Mouse (Mus musculus) hindbrain, embryonic 11.5 days (tissue): ENCODE data around the gene Atp6v0c. TPM values are rescaled to one million over a fixed set of nuclear protein-coding genes. Genes with fewer than 3 reads are reported as not detected.

ENCODE experiments used
- ATAC-seq: fragments of 200-750 bp; cut with Nextera tagmentation; 2 replicates; pipeline ENCODE4 v1.8.0; 2017; ENCODE audit warnings: mild to moderate bottlenecking, moderate TSS enrichment, moderate library complexity; ENCODE audit not compliant: low FRiP score
- DNase-seq: peaks from one replicate; pipeline ENCODE4 v3.0.0-alpha.2; 2015; ENCODE audit warnings: low spot score
- H3K27ac ChIP-seq: fragments of 300-500 bp; sonication (generic); 2 replicates; pipeline ENCODE4 v1.5.1; 2014; ENCODE audit warnings: mild to moderate bottlenecking, low read depth, low read length
- H3K27me3 ChIP-seq: fragments of 300-500 bp; sonication (generic); 2 replicates; pipeline ENCODE4 v1.6.1; 2014; ENCODE audit warnings: mild to moderate bottlenecking, low read length, moderate library complexity, mixed read lengths; ENCODE audit not compliant: control insufficient read depth, insufficient read depth
- H3K36me3 ChIP-seq: fragments of 300-500 bp; sonication (generic); 2 replicates; pipeline ENCODE4 v1.6.1; 2014; ENCODE audit warnings: mild to moderate bottlenecking, low read length, moderate library complexity, mixed read lengths; ENCODE audit not compliant: control insufficient read depth, insufficient read depth
- H3K4me1 ChIP-seq: fragments of 300-500 bp; sonication (generic); replicated peaks from 2 replicates; pipeline ENCODE4 v1.6.1; 2014; ENCODE audit warnings: low read length, mixed read lengths; ENCODE audit not compliant: control insufficient read depth, insufficient read depth
- H3K4me2 ChIP-seq: fragments of 300-500 bp; sonication (generic); replicated peaks from 2 replicates; pipeline ENCODE4 v1.6.1; 2014; ENCODE audit warnings: mild to moderate bottlenecking, low read depth, low read length
- H3K4me3 ChIP-seq: fragments of 300-500 bp; sonication (generic); 2 replicates; pipeline ENCODE4 v1.5.1; 2014; ENCODE audit warnings: low read depth, low read length
- H3K9ac ChIP-seq: fragments of 300-500 bp; sonication (generic); 2 replicates; pipeline ENCODE4 v1.6.1; 2014; ENCODE audit warnings: low read depth, low read length
- H3K9me3 ChIP-seq: fragments of 300-500 bp; sonication (generic); 2 replicates; pipeline ENCODE4 v1.6.1; 2016; ENCODE audit warnings: low read length; ENCODE audit not compliant: control insufficient read depth
- WGBS: fragments of 180-500 bp; shearing (Covaris S2); extraction: QIAGEN DNeasy Blood & Tissue Kit; methylation state at CpG from one replicate; pipeline ENCODE4 v1.1.7; 2014; 5-methylcytosine and 5-hydroxymethylcytosine counted together
- polyA plus RNA-seq: library from polyadenylated mRNA; unstranded; fragments of >200 nt; fragmentation: Nextera tagmentation; extraction: Ambion mirVana; gene quantifications from 2 replicates; pipeline ENCODE4 v1.2.1, GENCODE M21; 2014

Gene Atp6v0c
- polyA plus RNA-seq, 1 experiment from 2014 or later: 499 TPM

- ATAC-seq (no peak), DNase-seq (no peak)
- Histone ChIP-seq H3K4me2 (no peak overlapping the region), H3K4me3 (no peak overlapping the region), H3K9me3 (no peaks in the 10 kb centered on the region), H3K27me3 (no peaks in the 10 kb centered on the region), H3K4me1 (no peaks in the 10 kb centered on the region), H3K9ac (no peak overlapping the region), H3K36me3 (no peaks in the 10 kb centered on the region), H3K27ac (no peak overlapping the region)
- 71% methylated on average over 3 of the region's 3 CpGs for WGBS
These were observed 42.7 kb downstream of the Atp6v0c start for GRCm38 (mm10) chr17:24126801-24127200.

GRCm38 (mm10) chr17:24119446-24119845 is 50.1 kb downstream of the Atp6v0c start:
- H3K27ac ChIP-seq: no peak overlapping the region
- 88% methylated on average over 3 of the region's 3 CpGs for WGBS
- H3K9me3 ChIP-seq: no peaks in the 10 kb centered on the region
- H3K36me3 ChIP-seq: no peaks in the 10 kb centered on the region
- no peak overlapping the region for H3K4me2 ChIP-seq
- ATAC-seq (no peak), DNase-seq (no peak)
- H3K4me1 ChIP-seq: no peaks in the 10 kb centered on the region
- no peak overlapping the region for H3K4me3 ChIP-seq
- H3K27me3 ChIP-seq: no peaks in the 10 kb centered on the region
- H3K9ac ChIP-seq: no peak overlapping the region

Other genes with a start within 250 kb of the Atp6v0c start
- gene Sbp, start 228.0 kb downstream of the Atp6v0c start, polyA plus RNA-seq: not detected in 2 replicates
- gene Sbpl, start 214.4 kb downstream of the Atp6v0c start, polyA plus RNA-seq: not detected in 2 replicates
- not detected in 2 replicates for gene Prss30, start 189.1 kb downstream of the Atp6v0c start, polyA plus RNA-seq
- 0.25 and 0.51 TPM in 2 replicates for gene Prss22, start 171.6 kb downstream of the Atp6v0c start, polyA plus RNA-seq
- 0.19 TPM in 1 of 2 replicates, not detected in the other for gene Prss27, start 131.6 kb downstream of the Atp6v0c start, polyA plus RNA-seq
- gene Kctd5, start 96.2 kb downstream of the Atp6v0c start, polyA plus RNA-seq: 79.8 and 87.2 TPM in 2 replicates
- gene Pdpk1, start 18.8 kb downstream of the Atp6v0c start, polyA plus RNA-seq: 46.5 and 61.7 TPM in 2 replicates
- gene Amdhd2, start 5.9 kb downstream of the Atp6v0c start, polyA plus RNA-seq: 31.1 and 33.1 TPM in 2 replicates
- gene Tbc1d24, start 35.9 kb upstream of the Atp6v0c start, polyA plus RNA-seq: 6.2 and 6.3 TPM in 2 replicates
- gene Ntn3, start 39.8 kb upstream of the Atp6v0c start, polyA plus RNA-seq: 4.4 and 5.0 TPM in 2 replicates
- gene Tedc2, start 51.1 kb upstream of the Atp6v0c start, polyA plus RNA-seq: 16.2 and 17.8 TPM in 2 replicates
- 63.6 and 71.7 TPM in 2 replicates for gene Ccnf, start 81.8 kb upstream of the Atp6v0c start, polyA plus RNA-seq
- not detected in 2 replicates for gene Abca17, start 181.4 kb upstream of the Atp6v0c start, polyA plus RNA-seq
- 11.8 and 14.1 TPM in 2 replicates for gene Abca3, start 182.2 kb upstream of the Atp6v0c start, polyA plus RNA-seq
- 360 and 364 TPM in 2 replicates for gene Rnps1, start 244.9 kb upstream of the Atp6v0c start, polyA plus RNA-seq